Mouse (Mus musculus) lung, postnatal 0 days (tissue): ENCODE data around the gene Cul5. TPM values are rescaled to one million over a fixed set of nuclear protein-coding genes. Genes with fewer than 3 reads are reported as not detected.

ENCODE experiments used
- ATAC-seq: fragments of 200-750 bp; cut with Nextera tagmentation; 2 replicates; pipeline ENCODE4 v1.8.0; 2017; ENCODE audit warnings: moderate library complexity
- DNase-seq: peaks from one replicate; pipeline ENCODE4 v3.0.0-alpha.2; 2016; ENCODE audit warnings: low spot score
- H3K27ac ChIP-seq: fragments of 300-500 bp; sonication (generic); 2 replicates; pipeline ENCODE4 v1.5.1; 2014; ENCODE audit warnings: antibody characterized with exemption, mild to moderate bottlenecking, low read length, mixed read lengths
- H3K27me3 ChIP-seq: fragments of 300-500 bp; sonication (generic); replicated peaks from 2 replicates; pipeline ENCODE4 v1.6.1; 2014; ENCODE audit warnings: low read length, mixed read lengths; ENCODE audit not compliant: insufficient read depth
- H3K36me3 ChIP-seq: fragments of 300-500 bp; sonication (generic); 2 replicates; pipeline ENCODE4 v1.6.1; 2014; ENCODE audit warnings: low read length, mixed read lengths; ENCODE audit not compliant: insufficient read depth
- H3K4me1 ChIP-seq: fragments of 300-500 bp; sonication (generic); 2 replicates; pipeline ENCODE4 v1.6.1; 2014; ENCODE audit warnings: antibody characterized with exemption, low read depth, low read length, mixed read lengths; ENCODE audit not compliant: insufficient read depth
- H3K4me2 ChIP-seq: fragments of 300-500 bp; sonication (generic); replicated peaks from 2 replicates; pipeline ENCODE4 v1.6.1; 2014; ENCODE audit warnings: low read depth, mild to moderate bottlenecking, low read length, moderate library complexity, mixed read lengths
- H3K4me3 ChIP-seq: fragments of 300-500 bp; sonication (generic); 2 replicates; pipeline ENCODE4 v1.5.1; 2014; ENCODE audit warnings: low read depth, low read length
- H3K9ac ChIP-seq: fragments of 300-500 bp; sonication (generic); replicated peaks from 2 replicates; pipeline ENCODE4 v1.6.1; 2014; ENCODE audit warnings: low read depth, mild to moderate bottlenecking
- H3K9me3 ChIP-seq: fragments of 300-500 bp; sonication (generic); 2 replicates; pipeline ENCODE4 v1.6.1; 2016; ENCODE audit warnings: low read length, mixed read lengths
- CTCF ChIP-seq: IDR thresholded peaks from 2 replicates; pipeline ENCODE4 v1.5.1; 2016; ENCODE audit warnings: antibody characterized with exemption, mild to moderate bottlenecking
- EP300 ChIP-seq: IDR thresholded peaks from 2 replicates; pipeline ENCODE4 v1.6.1; 2016; ENCODE audit warnings: antibody characterized with exemption, mild to moderate bottlenecking, control low read depth
- WGBS: fragments of 180-500 bp; shearing (Covaris S2); extraction: QIAGEN DNeasy Blood & Tissue Kit; methylation state at CpG from one replicate; pipeline ENCODE4 v1.1.7; 2014; 5-methylcytosine and 5-hydroxymethylcytosine counted together
- polyA plus RNA-seq: library from polyadenylated mRNA; unstranded; fragments of >200 nt; fragmentation: Nextera tagmentation; extraction: Ambion mirVana; gene quantifications from 2 replicates; pipeline ENCODE4 v1.2.1, GENCODE M21; 2015

The Cul5 gene
- polyA plus RNA-seq, 1 experiment from 2014 or later, result 25.2 TPM

- peak within 1 kb of the TSS; percentile 82 for H3K9ac ChIP-seq
- ATAC-seq (peak; percentile 99), DNase-seq (peak; percentile 95)
- no peaks in the 10 kb centered on the region for H3K4me1 ChIP-seq
- 2% methylated on average over 51 of the region's 52 CpGs for WGBS
- H3K4me2 ChIP-seq, result peak within 1 kb of the TSS; percentile 87
- TF ChIP-seq CTCF, result no peak
- TF ChIP-seq EP300, result no peak
- no peaks in the 10 kb centered on the region for H3K9me3 ChIP-seq
- H3K27ac ChIP-seq, result peak within 1 kb of the TSS; percentile 75
- H3K36me3 ChIP-seq, result no peaks in the 10 kb centered on the region
- peak within 1 kb of the TSS; percentile 73 for H3K4me3 ChIP-seq
- H3K27me3 ChIP-seq, result no peaks in the 10 kb centered on the region
These were observed 59.6 kb downstream of the Cul5 start, which contains the start of gene Acat1 for GRCm38 (mm10) chr9:53609968-53610781. Gene Acat1, minus strand, starts transcription at chr9:53610382.

- ATAC-seq, result no peak
- no peaks in the 10 kb centered on the region for H3K27me3 ChIP-seq
- TF ChIP-seq EP300, result no peak
- no peak for TF ChIP-seq CTCF
- H3K4me1 ChIP-seq, result no peaks in the 10 kb centered on the region
- no peaks in the 10 kb centered on the region for H3K36me3 ChIP-seq
- H3K27ac ChIP-seq, result peak overlapping the region; percentile 75
- no peaks in the 10 kb centered on the region for H3K9me3 ChIP-seq
- peak; percentile 19 for DNase-seq
- WGBS, result 52% methylated on average over 12 of the region's 12 CpGs
- H3K9ac ChIP-seq, result peak overlapping the region; percentile 82
- H3K4me2 ChIP-seq, result peak overlapping the region; percentile 87
- peak overlapping the region; percentile 73 for H3K4me3 ChIP-seq
These were observed 60.4 kb downstream of the Cul5 start for GRCm38 (mm10) chr9:53609306-53609967.

- Histone ChIP-seq H3K4me1 (0 out of 2 replicates have a peak, but pooled peaks cover 7% of the 10 kb centered on the region), H3K9me3 (no peaks in the 10 kb centered on the region), H3K4me2 (no peak overlapping the region), H3K36me3 (no peaks in the 10 kb centered on the region), H3K4me3 (no peak overlapping the region), H3K9ac (no peak overlapping the region), H3K27ac (no peak overlapping the region), H3K27me3 (no peaks in the 10 kb centered on the region)
- ATAC-seq, result no peak
- 82% methylated on average over 4 of the region's 4 CpGs for WGBS
- TF ChIP-seq EP300 (no peak), CTCF (no peak)
- no peak for DNase-seq
These were observed 62.0 kb downstream of the Cul5 start for GRCm38 (mm10) chr9:53607816-53608215.

GRCm38 (mm10) chr9:53607192-53607591 is 62.6 kb downstream of the Cul5 start:
- Histone ChIP-seq H3K36me3 (no peaks in the 10 kb centered on the region), H3K9me3 (no peaks in the 10 kb centered on the region), H3K4me2 (no peak overlapping the region), H3K4me1 (0 out of 2 replicates have a peak, but pooled peaks cover 7% of the 10 kb centered on the region), H3K9ac (no peak overlapping the region), H3K4me3 (no peak overlapping the region), H3K27me3 (no peaks in the 10 kb centered on the region), H3K27ac (no peak overlapping the region)
- no peak for ATAC-seq
- TF ChIP-seq EP300, result no peak
- no peak for TF ChIP-seq CTCF
- DNase-seq, result no peak
- WGBS, result 96% methylated on average over 3 of the region's 3 CpGs

- DNase-seq, result no peak
- Histone ChIP-seq H3K27ac (no peak overlapping the region), H3K4me1 (0 out of 2 replicates have a peak, but pooled peaks cover 7% of the 10 kb centered on the region), H3K4me2 (no peak overlapping the region), H3K9me3 (no peaks in the 10 kb centered on the region), H3K27me3 (no peaks in the 10 kb centered on the region), H3K36me3 (no peaks in the 10 kb centered on the region), H3K4me3 (no peak overlapping the region), H3K9ac (no peak overlapping the region)
- ATAC-seq, result no peak
- 95% methylated on average over 5 of the region's 5 CpGs for WGBS
- TF ChIP-seq CTCF (no peak), EP300 (no peak)
These were observed 64.9 kb downstream of the Cul5 start for GRCm38 (mm10) chr9:53604954-53605353.

GRCm38 (mm10) chr9:53603849-53604248 is 66.0 kb downstream of the Cul5 start:
- Histone ChIP-seq H3K9ac (no peak overlapping the region), H3K9me3 (no peaks in the 10 kb centered on the region), H3K4me3 (no peak overlapping the region), H3K36me3 (no peaks in the 10 kb centered on the region), H3K4me2 (no peak overlapping the region), H3K4me1 (0 out of 2 replicates have a peak, but pooled peaks cover 7% of the 10 kb centered on the region), H3K27me3 (no peaks in the 10 kb centered on the region), H3K27ac (no peak overlapping the region)
- no peak for TF ChIP-seq CTCF
- no peak for TF ChIP-seq EP300
- DNase-seq (no peak), ATAC-seq (no peak)
- 70% methylated on average over 3 of the region's 3 CpGs for WGBS
